Mouse (Mus musculus): ENCODE data around the gene Trim38. TPM values are rescaled to one million over a fixed set of nuclear protein-coding genes. Genes with fewer than 3 reads are reported as not detected.

Gene Trim38
- polyA plus RNA-seq, 1 experiment from 2014 or later, result 0.12 TPM

- H3K9me3 ChIP-seq (ENCODE audit: control insufficient read depth, low read length), result no peaks in the 10 kb centered on the region
- H3K9ac ChIP-seq (ENCODE audit: low read length), result peak within 1 kb of the TSS; percentile 70
- no peaks in the 10 kb centered on the region for H3K27me3 ChIP-seq (replicated peaks; ENCODE audit: control insufficient read depth, insufficient read depth, low read length)
- H3K4me1 ChIP-seq (replicated peaks; ENCODE audit: control insufficient read depth, insufficient read depth, low read length), result peaks cover 13% of the 10 kb centered on the region
- H3K4me3 ChIP-seq (ENCODE audit: low read depth, low read length), result peak within 1 kb of the TSS; percentile 57
- H3K36me3 ChIP-seq (ENCODE audit: control insufficient read depth, insufficient read depth, low read length), result no peaks in the 10 kb centered on the region
- peak; percentile 57 for ATAC-seq (replicated peaks; ENCODE audit: low FRiP score, low TSS enrichment, low read depth)
- H3K4me2 ChIP-seq (ENCODE audit: low read length), result peak within 1 kb of the TSS; percentile 91
- WGBS, result 4% methylated on average over 34 of the region's 34 CpGs
- H3K27ac ChIP-seq (ENCODE audit: low read depth), result peak within 1 kb of the TSS; percentile 98
- peak; percentile 97 for DNase-seq (ENCODE audit: low spot score)
Observed at GRCm38 (mm10) chr13:23763586-23764323, 6.0 kb upstream of the Trim38 start, which contains the start of gene Hist1h1a. TSS of gene Hist1h1a (plus strand) at chr13:23763666.

DNA sequence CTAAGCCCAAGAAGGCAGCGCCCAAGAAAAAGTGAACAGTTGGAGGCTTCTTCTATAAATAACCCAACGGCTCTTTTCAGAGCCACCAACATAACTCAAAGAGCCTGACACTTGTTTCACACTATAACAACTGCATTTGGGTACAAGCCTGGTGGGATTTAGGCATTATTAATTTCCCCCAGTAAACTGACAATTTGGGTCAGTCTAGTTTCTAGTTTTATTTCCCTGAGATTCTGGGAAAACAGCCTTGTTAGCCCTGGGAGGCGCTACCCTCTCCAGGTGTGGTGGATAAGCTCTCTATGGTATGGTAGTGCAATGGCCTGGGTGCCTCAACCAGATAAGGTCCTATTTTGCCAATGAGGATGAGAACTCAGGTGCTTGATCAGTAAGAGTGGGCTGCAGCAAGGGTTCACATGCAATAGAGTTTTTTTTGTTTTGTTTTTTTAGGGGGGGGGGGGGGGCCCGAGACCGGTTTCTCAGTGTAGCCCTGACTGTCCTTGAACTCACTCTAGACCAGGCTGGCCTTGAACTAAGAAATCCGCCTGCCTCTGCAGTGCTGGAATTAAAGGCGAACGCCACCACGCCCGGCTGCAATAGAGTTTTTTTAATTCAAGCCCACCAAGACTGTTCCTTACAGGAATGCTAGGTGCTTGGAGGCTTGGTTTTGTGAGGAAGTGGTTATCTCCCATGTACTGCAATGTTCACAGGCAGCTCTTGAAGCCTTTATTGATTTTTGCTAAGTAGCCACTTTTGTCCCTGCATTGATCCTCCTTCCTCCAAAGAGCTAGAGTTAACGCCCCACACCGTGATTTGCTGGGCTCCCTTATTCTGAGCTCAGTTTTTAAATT, 5.2 kb upstream of the Trim38 start:
- DNase-seq (ENCODE audit: low spot score) (no peak), ATAC-seq (replicated peaks; ENCODE audit: low FRiP score, low TSS enrichment, low read depth) (no peak)
- 38% methylated on average over 12 of the region's 12 CpGs for WGBS

DNA sequence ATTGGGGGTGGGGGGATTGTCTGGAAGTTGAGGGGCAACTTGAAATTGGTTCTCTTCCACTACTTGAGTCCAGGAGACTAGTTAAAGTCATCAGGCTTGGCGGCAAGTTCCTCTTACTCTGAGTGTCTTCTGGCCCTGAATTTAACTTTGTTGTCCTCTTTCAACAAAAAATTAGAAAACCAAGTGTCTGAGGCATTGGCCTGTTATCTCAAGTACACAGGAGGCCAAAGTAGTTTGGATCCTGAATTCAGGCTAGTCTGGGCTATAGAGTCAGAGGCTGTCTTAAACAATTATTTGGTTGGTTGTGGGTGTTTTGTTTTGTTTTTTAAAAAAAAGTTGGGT, 4.6 kb upstream of the Trim38 start:
- H3K36me3 ChIP-seq (ENCODE audit: control insufficient read depth, insufficient read depth, low read length), result no peaks in the 10 kb centered on the region
- ATAC-seq (replicated peaks; ENCODE audit: low FRiP score, low TSS enrichment, low read depth), result no peak
- H3K9ac ChIP-seq (ENCODE audit: low read length), result no peak overlapping the region
- H3K27ac ChIP-seq (ENCODE audit: low read depth), result no peak overlapping the region
- 55% methylated on average over 1 of the region's 1 CpGs for WGBS
- no peak overlapping the region for H3K4me2 ChIP-seq (ENCODE audit: low read length)
- no peaks in the 10 kb centered on the region for H3K9me3 ChIP-seq (ENCODE audit: control insufficient read depth, low read length)
- no peaks in the 10 kb centered on the region for H3K27me3 ChIP-seq (replicated peaks; ENCODE audit: control insufficient read depth, insufficient read depth, low read length)
- H3K4me3 ChIP-seq (ENCODE audit: low read depth, low read length), result no peak overlapping the region
- peaks cover 13% of the 10 kb centered on the region for H3K4me1 ChIP-seq (replicated peaks; ENCODE audit: control insufficient read depth, insufficient read depth, low read length)
- DNase-seq (ENCODE audit: low spot score), result no peak

More for the DNA sequence above, 5.2 kb upstream of the Trim38 start:
- no peaks in the 10 kb centered on the region for H3K27me3 ChIP-seq (replicated peaks; ENCODE audit: control insufficient read depth, insufficient read depth, low read length)
- peak overlapping the region; percentile 57 for H3K4me3 ChIP-seq (ENCODE audit: low read depth, low read length)
- H3K27ac ChIP-seq (ENCODE audit: low read depth), result peak overlapping the region; percentile 98
- peak overlapping the region; percentile 70 for H3K9ac ChIP-seq (ENCODE audit: low read length)
- no peaks in the 10 kb centered on the region for H3K9me3 ChIP-seq (ENCODE audit: control insufficient read depth, low read length)
- H3K4me2 ChIP-seq (ENCODE audit: low read length), result peak overlapping the region; percentile 91
- no peaks in the 10 kb centered on the region for H3K36me3 ChIP-seq (ENCODE audit: control insufficient read depth, insufficient read depth, low read length)
- peaks cover 13% of the 10 kb centered on the region for H3K4me1 ChIP-seq (replicated peaks; ENCODE audit: control insufficient read depth, insufficient read depth, low read length)

DNA sequence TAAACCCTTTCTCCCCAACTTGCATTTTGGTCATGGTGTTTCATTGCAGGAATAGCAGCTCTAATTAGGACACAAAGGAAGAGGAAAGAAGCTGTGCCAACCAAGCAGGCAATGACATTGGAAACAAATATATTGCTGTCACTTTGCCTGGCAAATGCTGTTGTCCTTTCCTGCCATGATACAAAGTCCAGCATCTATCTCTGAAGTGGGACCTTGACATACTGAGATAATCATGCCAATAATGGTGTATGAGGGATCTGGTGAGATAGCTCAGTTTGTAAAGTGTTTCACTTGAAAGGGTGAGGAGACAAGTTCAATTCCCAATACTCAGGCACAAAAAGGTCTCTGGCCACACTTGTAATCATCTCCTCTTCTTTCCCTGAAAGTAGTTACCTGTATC, 2.9 kb upstream of the Trim38 start:
- Histone ChIP-seq H3K27me3 (replicated peaks; ENCODE audit: control insufficient read depth, insufficient read depth, low read length) (no peaks in the 10 kb centered on the region), H3K36me3 (ENCODE audit: control insufficient read depth, insufficient read depth, low read length) (no peaks in the 10 kb centered on the region), H3K27ac (ENCODE audit: low read depth) (no peak overlapping the region), H3K9me3 (ENCODE audit: control insufficient read depth, low read length) (no peaks in the 10 kb centered on the region), H3K9ac (ENCODE audit: low read length) (no peak overlapping the region), H3K4me2 (ENCODE audit: low read length) (no peak overlapping the region), H3K4me3 (ENCODE audit: low read depth, low read length) (no peak overlapping the region), H3K4me1 (replicated peaks; ENCODE audit: control insufficient read depth, insufficient read depth, low read length) (peaks cover 16% of the 10 kb centered on the region)
- DNase-seq (ENCODE audit: low spot score) (no peak), ATAC-seq (replicated peaks; ENCODE audit: low FRiP score, low TSS enrichment, low read depth) (no peak)

DNA sequence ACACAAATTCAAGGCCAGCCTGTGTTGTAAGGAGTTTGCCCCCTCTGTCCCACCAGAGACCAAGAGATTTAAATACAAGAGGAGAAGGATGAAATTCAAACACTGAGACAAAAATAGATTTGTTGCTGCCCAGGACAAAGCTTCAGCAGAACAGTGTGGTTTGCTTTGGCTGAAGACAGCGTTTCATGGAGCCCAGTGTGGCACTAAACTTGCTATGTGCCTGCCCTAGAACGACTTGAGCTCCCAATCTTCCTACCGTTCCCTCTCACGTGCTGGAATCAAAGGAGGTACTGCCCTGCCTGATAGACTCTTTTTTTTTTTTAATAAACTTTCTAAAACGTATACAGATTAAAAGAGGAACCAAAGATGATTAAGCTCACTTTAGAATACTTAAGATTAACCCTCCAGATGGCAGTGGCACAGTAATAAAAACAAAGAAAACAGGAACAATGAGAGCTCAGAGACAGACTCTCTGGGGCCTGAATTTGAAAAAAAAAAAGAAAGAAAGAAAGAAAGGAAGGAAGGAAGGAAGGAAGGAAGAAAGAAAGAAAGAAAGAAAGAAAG, 797 bp upstream of the Trim38 start:
- Histone ChIP-seq H3K9ac (ENCODE audit: low read length) (no peak overlapping the region), H3K36me3 (ENCODE audit: control insufficient read depth, insufficient read depth, low read length) (no peaks in the 10 kb centered on the region), H3K4me1 (replicated peaks; ENCODE audit: control insufficient read depth, insufficient read depth, low read length) (peaks cover 13% of the 10 kb centered on the region), H3K9me3 (ENCODE audit: control insufficient read depth, low read length) (no peaks in the 10 kb centered on the region), H3K4me2 (ENCODE audit: low read length) (no peak overlapping the region), H3K27me3 (replicated peaks; ENCODE audit: control insufficient read depth, insufficient read depth, low read length) (no peaks in the 10 kb centered on the region), H3K27ac (ENCODE audit: low read depth) (no peak overlapping the region), H3K4me3 (ENCODE audit: low read depth, low read length) (no peak overlapping the region)
- ATAC-seq (replicated peaks; ENCODE audit: low FRiP score, low TSS enrichment, low read depth) (no peak), DNase-seq (ENCODE audit: low spot score) (no peak)
- WGBS, result 55% methylated on average over 5 of the region's 5 CpGs

- no peak overlapping the region for H3K27ac ChIP-seq (ENCODE audit: low read depth)
- no peak overlapping the region for H3K9ac ChIP-seq (ENCODE audit: low read length)
- peaks cover 7% of the 10 kb centered on the region; the same call in 1 of the 2 replicates for H3K4me1 ChIP-seq (replicated peaks; ENCODE audit: control insufficient read depth, insufficient read depth, low read length)
- H3K4me2 ChIP-seq (ENCODE audit: low read length), result peak overlapping the region; percentile 36
- no peaks in the 10 kb centered on the region for H3K36me3 ChIP-seq (ENCODE audit: control insufficient read depth, insufficient read depth, low read length)
- H3K9me3 ChIP-seq (ENCODE audit: control insufficient read depth, low read length), result no peaks in the 10 kb centered on the region
- H3K4me3 ChIP-seq (ENCODE audit: low read depth, low read length), result no peak overlapping the region
- no peaks in the 10 kb centered on the region for H3K27me3 ChIP-seq (replicated peaks; ENCODE audit: control insufficient read depth, insufficient read depth, low read length)
- peak; percentile 83 for ATAC-seq (replicated peaks; ENCODE audit: low FRiP score, low TSS enrichment, low read depth)
- DNase-seq (ENCODE audit: low spot score), result no peak
- WGBS, result 22% methylated on average over 21 of the region's 21 CpGs
Observed at GRCm38 (mm10) chr13:23772561-23773313, 3.0 kb downstream of the Trim38 start.

DNA sequence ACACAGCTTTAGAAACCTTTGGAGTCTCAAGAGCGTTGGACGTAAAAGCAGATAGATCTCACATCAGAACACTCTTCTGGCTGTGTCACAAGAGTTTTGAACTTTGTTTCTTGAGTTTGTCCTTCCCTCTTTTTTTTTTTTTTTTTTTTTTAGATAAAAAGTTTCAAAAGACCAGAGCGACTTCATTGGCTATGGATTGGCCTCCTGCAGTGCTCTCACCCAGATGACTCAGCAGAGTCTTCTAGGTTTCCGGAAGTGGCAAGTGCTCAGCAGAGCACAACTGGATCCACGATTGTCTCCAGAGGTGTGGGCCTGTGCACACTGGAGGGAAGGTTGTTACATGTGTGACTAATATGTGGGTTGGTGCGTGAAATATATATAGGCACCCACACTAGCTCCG, 8.6 kb downstream of the Trim38 start:
- no peak for ATAC-seq (replicated peaks; ENCODE audit: low FRiP score, low TSS enrichment, low read depth)
- no peaks in the 10 kb centered on the region for H3K9me3 ChIP-seq (ENCODE audit: control insufficient read depth, low read length)
- no peak for DNase-seq (ENCODE audit: low spot score)
- H3K27me3 ChIP-seq (replicated peaks; ENCODE audit: control insufficient read depth, insufficient read depth, low read length), result no peaks in the 10 kb centered on the region
- no peak overlapping the region for H3K9ac ChIP-seq (ENCODE audit: low read length)
- no peaks in the 10 kb centered on the region for H3K4me1 ChIP-seq (replicated peaks; ENCODE audit: control insufficient read depth, insufficient read depth, low read length)
- H3K36me3 ChIP-seq (ENCODE audit: control insufficient read depth, insufficient read depth, low read length), result no peaks in the 10 kb centered on the region
- WGBS, result 93% methylated on average over 7 of the region's 7 CpGs
- H3K27ac ChIP-seq (ENCODE audit: low read depth), result no peak overlapping the region
- no peak overlapping the region for H3K4me2 ChIP-seq (ENCODE audit: low read length)
- no peak overlapping the region for H3K4me3 ChIP-seq (ENCODE audit: low read depth, low read length)

- 69% methylated on average over 4 of the region's 4 CpGs for WGBS
- Histone ChIP-seq H3K27me3 (replicated peaks; ENCODE audit: control insufficient read depth, insufficient read depth, low read length) (no peaks in the 10 kb centered on the region), H3K27ac (ENCODE audit: low read depth) (no peak overlapping the region), H3K36me3 (ENCODE audit: control insufficient read depth, insufficient read depth, low read length) (no peaks in the 10 kb centered on the region), H3K4me2 (ENCODE audit: low read length) (no peak overlapping the region), H3K9ac (ENCODE audit: low read length) (no peak overlapping the region), H3K4me1 (replicated peaks; ENCODE audit: control insufficient read depth, insufficient read depth, low read length) (no peaks in the 10 kb centered on the region), H3K4me3 (ENCODE audit: low read depth, low read length) (no peak overlapping the region), H3K9me3 (ENCODE audit: control insufficient read depth, low read length) (no peaks in the 10 kb centered on the region)
- DNase-seq (ENCODE audit: low spot score) (no peak), ATAC-seq (replicated peaks; ENCODE audit: low FRiP score, low TSS enrichment, low read depth) (no peak)
Observed at GRCm38 (mm10) chr13:23779025-23779424, 9.3 kb downstream of the Trim38 start.
